Mouse (Mus musculus) ES-E14 (cell line): ENCODE measurements around the gene Adamts8.

ENCODE experiments used
- HCFC1 ChIP-seq: IDR thresholded peaks from 2 replicates; pipeline ENCODE4 v1.6.1; 2012; ENCODE audit warnings: low read length, inconsistent platforms, borderline replicate concordance; ENCODE audit not compliant: insufficient read depth
- ZC3H11A ChIP-seq: IDR thresholded peaks from 2 replicates; pipeline ENCODE4 v1.6.1; 2012; ENCODE audit warnings: low read depth, mild to moderate bottlenecking, inconsistent platforms, low read length, borderline replicate concordance
- ZNF384 ChIP-seq: IDR thresholded peaks from 2 replicates; pipeline ENCODE4 v1.6.1; 2012; ENCODE audit warnings: low read depth, low read length, inconsistent platforms

DNA sequence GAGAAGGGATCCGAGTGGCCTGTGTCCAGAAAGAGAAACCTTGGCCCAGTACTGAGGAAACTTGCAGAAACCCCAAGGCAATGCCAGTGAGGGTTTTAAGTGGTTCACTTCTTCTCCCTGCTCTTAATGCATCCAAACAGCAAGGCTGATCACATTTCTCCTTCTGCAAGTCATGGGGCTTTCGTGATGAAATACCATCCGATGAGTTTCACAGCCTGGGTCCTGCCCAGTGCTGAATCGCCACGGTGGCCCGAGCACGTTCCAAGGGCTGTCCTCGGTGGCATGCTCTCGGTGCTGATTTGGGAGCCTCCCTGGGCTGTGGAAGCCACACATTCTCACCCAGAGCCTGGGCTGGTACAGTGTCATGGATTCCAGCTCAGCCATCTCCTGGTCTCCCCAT, 12.9 kb downstream of the Adamts8 start:
- TF ChIP-seq ZNF384, result no peak
- TF ChIP-seq ZC3H11A, result no peak
- no peak for TF ChIP-seq HCFC1
